Mouse (Mus musculus): Measurements from ENCODE around the gene Gm18596. TPM values are rescaled to one million over a fixed set of nuclear protein-coding genes. Genes with fewer than 3 reads are reported as not detected.
"Not testable (repeated sequence)": the region's sequence is repeated elsewhere in the genome, so short reads cannot be mapped to it uniquely, and the experiment has no call there.

The Gm18596 gene
- total and polyA plus RNA-seq, 3 experiments: not detected

DNA sequence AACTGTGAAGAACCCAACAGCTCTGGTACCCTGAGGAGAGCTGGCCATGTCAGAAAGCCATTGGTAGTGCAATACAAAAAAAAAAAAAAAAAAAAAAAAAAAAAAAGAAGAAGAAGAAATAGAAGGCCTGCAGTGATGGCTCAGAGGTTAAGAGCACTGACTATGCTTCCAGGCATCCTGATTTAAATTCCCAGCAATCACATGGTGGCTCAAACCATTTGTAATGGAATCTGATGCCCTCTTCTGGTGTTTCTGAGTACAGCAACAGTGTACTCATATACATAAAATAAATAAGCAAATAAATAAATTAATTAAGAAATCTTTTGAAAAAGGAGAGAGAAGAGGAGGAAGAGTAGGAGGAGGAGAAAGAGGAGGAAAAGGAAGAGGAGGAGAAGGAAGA, 11.0 kb upstream of the Gm18596 start (continued):
- no peak for TF ChIP-seq POLR2AphosphoS5 (IDR thresholded peaks at IDR 0.05; ENCODE audit: borderline replicate concordance, low read depth, low read length)

GRCm38 (mm10) chr10:77752312-77752711, 9.9 kb upstream of the Gm18596 start:
- not testable (repeated sequence) for H3K4me3 ChIP-seq (ENCODE audit: control insufficient read depth in 1 of 2, insufficient read depth in 1 of 2, low read depth in 2 of 2, low read length in 2 of 2); H3K9me3 ChIP-seq (replicated peaks; ENCODE audit: insufficient read depth, low read length); H3K27me3 ChIP-seq (ENCODE audit: control insufficient read depth in 1 of 2, insufficient read depth in 2 of 2, low read length in 2 of 2); H3K4me1 ChIP-seq (ENCODE audit: control insufficient read depth in 1 of 2, insufficient read depth in 2 of 2, low read length in 2 of 2); H3K79me2 ChIP-seq (ENCODE audit: control insufficient read depth, insufficient read depth, low read length, poor library complexity); H3K9ac ChIP-seq (ENCODE audit: control insufficient read depth, low read depth, low read length, poor library complexity, severe bottlenecking); H3K27ac ChIP-seq (ENCODE audit: control insufficient read depth, low read depth, low read length); H3K36me3 ChIP-seq (ENCODE audit: control insufficient read depth in 1 of 2, insufficient read depth in 2 of 2, low read length in 2 of 2)
- TF ChIP-seq ZC3H11A (IDR thresholded peaks at IDR 0.05; ENCODE audit: low read depth, low read length): peak; percentile 36
- 0 out of 2 replicates have a peak, but pooled peaks have one; percentile 33 for TF ChIP-seq MYC (IDR thresholded peaks at IDR 0.05; ENCODE audit: low read depth, low read length)
- TF ChIP-seq CTCF (IDR thresholded peaks at IDR 0.05 in 2 of 3, conservative IDR thresholded peaks at IDR 0.05 in 1 of 3; ENCODE audit: control insufficient read depth in 1 of 3, insufficient read depth in 1 of 3, low read depth in 2 of 3, low read length in 3 of 3, poor library complexity in 1 of 3, severe bottlenecking in 1 of 3): peak; percentile 13 to 68 (median 56); a peak in 5 of 6 replicates
- peak; percentile 65 for TF ChIP-seq SMC3 (IDR thresholded peaks at IDR 0.05; ENCODE audit: low read depth, low read length)
- TF ChIP-seq RAD21 (IDR thresholded peaks at IDR 0.05; ENCODE audit: low read depth, low read length): peak; percentile 22
- DNase-seq (ENCODE audit: low read depth, low spot score): peak; percentile 44

- not testable (repeated sequence) for H3K4me3 ChIP-seq (ENCODE audit: control insufficient read depth in 1 of 2, insufficient read depth in 1 of 2, low read depth in 2 of 2, low read length in 2 of 2); DNase-seq (ENCODE audit: low read depth, low spot score)
Measured at GRCm38 (mm10) chr10:77751254-77751653, 8.8 kb upstream of the Gm18596 start, which contains the start of gene Gm9736. Gene Gm9736, minus strand, starts transcription at chr10:77751354.

GRCm38 (mm10) chr10:77750686-77751085, 8.2 kb upstream of the Gm18596 start:
- not testable (repeated sequence) for H3K27me3 ChIP-seq (ENCODE audit: control insufficient read depth in 1 of 2, insufficient read depth in 2 of 2, low read length in 2 of 2); H3K79me2 ChIP-seq (ENCODE audit: control insufficient read depth, insufficient read depth, low read length, poor library complexity); H3K36me3 ChIP-seq (ENCODE audit: control insufficient read depth in 1 of 2, insufficient read depth in 2 of 2, low read length in 2 of 2); H3K27ac ChIP-seq (ENCODE audit: control insufficient read depth, low read depth, low read length); H3K9me3 ChIP-seq (replicated peaks; ENCODE audit: insufficient read depth, low read length); H3K4me1 ChIP-seq (ENCODE audit: control insufficient read depth in 1 of 2, insufficient read depth in 2 of 2, low read length in 2 of 2); DNase-seq (ENCODE audit: low read depth, low spot score); H3K4me3 ChIP-seq (ENCODE audit: control insufficient read depth in 1 of 2, insufficient read depth in 1 of 2, low read depth in 2 of 2, low read length in 2 of 2); H3K9ac ChIP-seq (ENCODE audit: control insufficient read depth, low read depth, low read length, poor library complexity, severe bottlenecking)

More at GRCm38 (mm10) chr10:77751254-77751653, 8.8 kb upstream of the Gm18596 start, which contains the start of gene Gm9736:
- H3K4me1 ChIP-seq (ENCODE audit: control insufficient read depth in 1 of 2, insufficient read depth in 2 of 2, low read length in 2 of 2); H3K27me3 ChIP-seq (ENCODE audit: control insufficient read depth in 1 of 2, insufficient read depth in 2 of 2, low read length in 2 of 2); H3K79me2 ChIP-seq (ENCODE audit: control insufficient read depth, insufficient read depth, low read length, poor library complexity); H3K9ac ChIP-seq (ENCODE audit: control insufficient read depth, low read depth, low read length, poor library complexity, severe bottlenecking); H3K27ac ChIP-seq (ENCODE audit: control insufficient read depth, low read depth, low read length); H3K36me3 ChIP-seq (ENCODE audit: control insufficient read depth in 1 of 2, insufficient read depth in 2 of 2, low read length in 2 of 2); H3K9me3 ChIP-seq (replicated peaks; ENCODE audit: insufficient read depth, low read length): not testable (repeated sequence)

DNA sequence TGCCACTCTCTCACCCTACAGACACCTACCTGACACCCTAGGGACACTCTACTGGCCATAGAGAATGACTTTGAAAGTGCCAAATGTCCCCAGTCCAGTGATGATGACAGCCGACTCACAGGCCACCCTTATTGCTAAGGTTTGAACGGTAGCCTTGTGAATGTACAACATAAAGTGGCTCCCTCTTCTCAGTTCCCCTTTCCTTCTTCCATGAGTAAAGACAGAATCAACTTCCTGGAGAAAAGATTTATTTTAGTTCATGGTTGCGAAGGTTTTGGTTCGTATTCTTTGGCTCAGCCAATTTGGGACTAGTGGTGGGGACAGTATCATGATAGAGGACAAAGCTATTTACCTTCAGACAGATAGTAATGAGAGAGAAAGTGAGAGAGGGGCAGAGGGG, 3.5 kb downstream of the Gm18596 start:
- H3K79me2 ChIP-seq (ENCODE audit: control insufficient read depth, insufficient read depth, low read length, poor library complexity): no peaks in the 10 kb centered on the region
- no peak for TF ChIP-seq ELF1 (IDR thresholded peaks at IDR 0.05; ENCODE audit: low read depth, low read length)
- TF ChIP-seq MAFK (IDR thresholded peaks at IDR 0.05; ENCODE audit: borderline replicate concordance, low read depth, low read length): no peak
- no peak for TF ChIP-seq HCFC1 (IDR thresholded peaks at IDR 0.05; ENCODE audit: low read depth, low read length)
- TF ChIP-seq UBTF (IDR thresholded peaks at IDR 0.05; ENCODE audit: borderline replicate concordance, insufficient read depth, low read depth, low read length): no peak
- no peak for TF ChIP-seq BHLHE40 (IDR thresholded peaks at IDR 0.05; ENCODE audit: borderline replicate concordance, low read depth, low read length)
- no peak for TF ChIP-seq POLR2AphosphoS2 (IDR thresholded peaks at IDR 0.05; ENCODE audit: low read length)
- no peak for TF ChIP-seq ZC3H11A (IDR thresholded peaks at IDR 0.05; ENCODE audit: low read depth, low read length)
- TF ChIP-seq POLR2A (IDR thresholded peaks at IDR 0.05; ENCODE audit: control insufficient read depth in 1 of 2, insufficient read depth in 1 of 2, low read depth in 1 of 2, low read length in 2 of 2, poor library complexity in 1 of 2): no peak
- no peak for TF ChIP-seq CHD1 (IDR thresholded peaks at IDR 0.05; ENCODE audit: low read depth, low read length)
- no peak for TF ChIP-seq NELFE (IDR thresholded peaks at IDR 0.05; ENCODE audit: low read depth, low read length)
- no peak for TF ChIP-seq MEF2A (IDR thresholded peaks at IDR 0.05; ENCODE audit: extremely low read depth, insufficient replicate concordance, low read depth, low read length, poor library complexity, severe bottlenecking)
- no peaks in the 10 kb centered on the region for H3K9me3 ChIP-seq (replicated peaks; ENCODE audit: insufficient read depth, low read length)
- no peak for DNase-seq (ENCODE audit: low read depth, low spot score)
- H3K36me3 ChIP-seq (ENCODE audit: control insufficient read depth in 1 of 2, insufficient read depth in 2 of 2, low read length in 2 of 2): no peaks in the 10 kb centered on the region
- no peak overlapping the region for H3K9ac ChIP-seq (ENCODE audit: control insufficient read depth, low read depth, low read length, poor library complexity, severe bottlenecking)
- H3K27me3 ChIP-seq (ENCODE audit: control insufficient read depth in 1 of 2, insufficient read depth in 2 of 2, low read length in 2 of 2): peaks cover 4 to 10% of the 10 kb centered on the region in 2 experiments
- no peak overlapping the region for H3K4me3 ChIP-seq (ENCODE audit: control insufficient read depth in 1 of 2, insufficient read depth in 1 of 2, low read depth in 2 of 2, low read length in 2 of 2)
- no peaks in the 10 kb centered on the region for H3K4me1 ChIP-seq (ENCODE audit: control insufficient read depth in 1 of 2, insufficient read depth in 2 of 2, low read length in 2 of 2)
- H3K27ac ChIP-seq (ENCODE audit: control insufficient read depth, low read depth, low read length): no peak overlapping the region
